Mouse (Mus musculus): ENCODE results near the gene Med6. TPM values are rescaled to one million over a fixed set of nuclear protein-coding genes. Genes with fewer than 3 reads are reported as not detected.

The Med6 gene
- 10 to 100 TPM; 22.3 to 24.7 TPM for total RNA-seq (2023)

DNA sequence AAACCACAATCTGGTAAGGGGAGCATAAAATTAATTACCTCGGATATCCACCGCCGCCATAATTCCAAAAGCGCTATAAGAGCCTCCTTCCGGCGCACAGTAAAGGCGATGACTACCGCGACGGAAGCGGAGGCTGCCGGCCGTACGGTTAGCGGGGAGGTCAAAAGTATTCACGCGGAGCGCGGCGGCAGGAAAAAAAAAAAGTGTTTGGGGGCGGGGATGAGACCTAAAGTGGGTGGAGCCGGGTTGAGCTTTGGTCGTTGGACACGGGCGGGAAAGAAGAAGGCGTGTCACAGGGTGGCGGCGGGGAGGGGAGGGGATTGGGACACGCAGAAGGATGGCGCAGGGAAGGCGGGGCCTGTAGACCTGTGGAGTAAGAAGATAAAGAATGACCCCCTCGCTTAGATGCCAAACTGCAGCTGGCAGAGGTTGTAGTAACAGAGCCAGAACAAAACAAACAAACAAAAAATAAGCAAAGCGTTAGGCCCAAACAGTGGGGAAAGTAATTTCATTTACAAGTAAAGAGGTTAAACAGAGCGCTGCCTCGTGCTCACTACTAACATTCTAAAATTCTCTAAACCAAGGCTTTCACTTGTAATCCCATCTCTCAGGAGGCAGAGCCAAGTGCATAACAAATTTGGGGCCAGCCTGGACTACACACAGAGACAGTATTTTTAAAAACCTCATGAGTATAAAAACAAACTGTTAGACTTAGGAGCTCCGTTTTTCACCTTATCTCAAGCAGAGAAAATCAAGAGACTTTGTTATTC is at the start of gene Med6:
Med6 (minus strand) TSS at position 107 of the 770 bp plus-strand sequence.

DNA sequence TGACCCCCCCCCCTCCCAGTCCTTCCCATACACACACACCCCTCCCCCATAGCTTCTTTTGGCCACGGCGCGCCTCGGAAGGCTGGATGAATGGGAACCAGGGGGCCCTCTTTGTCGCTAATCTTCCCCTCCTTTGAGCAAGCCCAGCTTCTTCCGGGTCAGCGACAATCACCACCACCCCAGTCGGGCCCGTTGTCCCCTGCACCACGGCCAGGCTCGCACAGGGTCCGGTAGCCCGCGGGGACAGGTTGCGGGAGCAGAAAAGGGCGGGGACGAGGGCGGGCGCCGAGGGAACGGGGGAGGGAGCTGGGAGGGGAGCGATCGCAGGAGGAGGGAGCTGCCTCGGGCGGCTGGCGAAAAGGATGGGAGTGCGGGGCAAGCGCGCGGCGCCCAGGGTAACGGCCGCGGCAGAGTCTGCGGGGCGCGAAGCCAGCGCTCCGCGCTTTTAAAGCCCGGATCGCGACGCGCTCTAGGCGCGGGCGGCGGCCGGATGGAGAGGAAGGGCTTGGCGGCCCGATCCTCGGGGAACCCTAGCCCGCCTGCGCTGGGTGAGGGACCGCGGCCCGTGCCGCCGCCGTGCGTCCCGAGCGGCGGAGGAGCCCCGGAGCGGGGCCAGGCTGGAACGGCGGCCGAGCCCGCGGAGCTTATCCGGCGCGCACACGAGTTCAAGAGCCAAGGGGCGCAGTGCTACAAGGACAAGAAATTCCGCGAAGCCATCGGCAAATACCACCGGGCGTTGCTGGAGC is 36.3 kb upstream of the Med6 start, which contains the start of gene Ttc9:
Ttc9 (plus strand) TSS at position 335 of the 746 bp plus-strand sequence.

DNA sequence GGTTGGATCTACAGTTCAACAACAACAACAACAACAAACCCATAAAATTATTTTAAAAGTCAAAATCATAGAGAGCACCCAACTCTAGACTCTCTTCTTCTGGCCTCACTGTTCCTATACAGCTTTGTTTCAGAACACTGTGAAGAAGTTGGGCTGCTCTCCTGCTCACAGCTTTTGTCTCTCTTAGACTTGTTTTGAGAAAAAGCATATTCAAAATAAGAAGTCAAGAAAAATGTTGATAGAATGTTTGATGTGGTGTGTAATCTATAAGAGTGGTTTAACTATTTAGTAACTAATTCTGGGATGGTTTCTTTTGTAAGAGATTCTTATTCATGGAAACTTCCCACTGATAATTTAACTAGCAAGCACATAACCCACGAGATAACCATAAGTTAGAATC is 26.4 kb downstream of the Med6 start, which contains the start of gene Adam21:
Adam21 (minus strand) TSS at position 101 of the 400 bp plus-strand sequence.

DNA sequence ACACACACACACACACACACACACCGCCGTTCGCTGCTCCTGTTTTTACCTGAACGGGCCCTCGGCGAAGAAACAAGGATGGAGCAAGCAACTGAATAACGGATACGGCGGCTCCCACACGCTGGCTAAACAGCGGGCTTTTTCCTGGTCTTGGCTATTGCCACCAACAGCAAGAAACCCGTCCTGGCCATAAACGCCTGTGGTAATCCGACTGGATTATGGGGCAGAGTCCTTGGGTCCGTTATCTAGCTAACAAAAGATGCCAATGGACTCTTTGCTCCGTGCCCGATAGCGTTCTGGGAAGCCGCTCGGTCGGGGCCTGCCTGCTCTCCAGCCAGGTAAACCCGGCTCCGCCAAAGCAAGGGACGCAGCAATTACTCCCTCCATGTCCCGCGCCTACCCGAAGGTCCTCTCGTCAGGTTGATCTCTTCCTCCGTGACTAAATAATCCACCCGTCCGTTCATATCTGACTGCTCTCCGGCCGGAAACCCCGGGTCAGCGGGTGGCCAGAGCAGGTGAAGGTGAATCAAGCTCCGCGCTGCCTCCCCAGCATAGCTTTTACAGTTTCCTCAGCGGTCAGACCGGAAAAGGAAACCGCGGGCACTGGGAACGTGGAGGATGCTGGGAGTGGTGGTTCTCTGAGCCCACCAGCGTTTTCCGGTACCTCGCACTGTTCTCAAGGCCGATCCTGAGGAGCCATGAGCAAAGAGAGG is 62.3 kb downstream of the Med6 start, which contains the start of the genes Gm20498 and Synj2bp:
Gm20498 (minus strand) TSS at position 590 of the 713 bp plus-strand sequence.
Synj2bp (minus strand) TSS at position 596 of the 713 bp plus-strand sequence.

Other genes with a start within 250 kb of the Med6 start
- under 1 TPM; 0.24 to 0.27 TPM for gene Gm4787, start 215.5 kb downstream of the Med6 start, total RNA-seq (2023)
- under 1 TPM; 0.64 to 0.93 TPM for gene Adam4, start 173.1 kb downstream of the Med6 start, total RNA-seq (2023)
- 10 to 100 TPM; 31.0 to 33.8 TPM for gene Cox16, start 109.9 kb downstream of the Med6 start, total RNA-seq (2023)
- 10 to 100 TPM; 10.1 to 13.2 TPM for gene Gm20498, start 62.1 kb downstream of the Med6 start, total RNA-seq (2023)
- gene Synj2bp, start 62.1 kb downstream of the Med6 start, total RNA-seq (2023): 10 to 100 TPM; 13.3 to 13.5 TPM
- gene Adam21, start 26.5 kb downstream of the Med6 start, total RNA-seq (2023): not detected
- not detected for gene Ttc9, start 36.2 kb upstream of the Med6 start, total RNA-seq (2023)
- 10 to 100 TPM; 35.8 to 43.9 TPM for gene Map3k9, start 186.2 kb upstream of the Med6 start, total RNA-seq (2023)

Measured in neutrophil, adult 59 days (primary cell).